Mouse (Mus musculus) heart, postnatal 25 days (tissue): ENCODE data around the gene Sept7. TPM values are rescaled to one million over a fixed set of nuclear protein-coding genes. Genes with fewer than 3 reads are reported as not detected.
"Not testable (repeated sequence)": the region's sequence is repeated elsewhere in the genome, so short reads cannot be mapped to it uniquely, and the experiment has no call there.

Experiments used
- DNase-seq: peaks from one replicate; pipeline ENCODE4 v3.0.0; 2022; ENCODE audit warnings: low spot score
- intact Hi-C: fragments of 180-260 bp; cut with DNase I; formaldehyde crosslinking; loops from one replicate; pipeline ENCODE4 v1.15.1; 2025
- total RNA-seq, 2 experiments: library from RNA; stranded (reverse); gene quantifications; 2 replicates each; pipeline ENCODE4 v1.2.3; 2021

The Sept7 gene
- total RNA-seq, result 100 to 1,000 TPM; 108 to 115 TPM

DNA sequence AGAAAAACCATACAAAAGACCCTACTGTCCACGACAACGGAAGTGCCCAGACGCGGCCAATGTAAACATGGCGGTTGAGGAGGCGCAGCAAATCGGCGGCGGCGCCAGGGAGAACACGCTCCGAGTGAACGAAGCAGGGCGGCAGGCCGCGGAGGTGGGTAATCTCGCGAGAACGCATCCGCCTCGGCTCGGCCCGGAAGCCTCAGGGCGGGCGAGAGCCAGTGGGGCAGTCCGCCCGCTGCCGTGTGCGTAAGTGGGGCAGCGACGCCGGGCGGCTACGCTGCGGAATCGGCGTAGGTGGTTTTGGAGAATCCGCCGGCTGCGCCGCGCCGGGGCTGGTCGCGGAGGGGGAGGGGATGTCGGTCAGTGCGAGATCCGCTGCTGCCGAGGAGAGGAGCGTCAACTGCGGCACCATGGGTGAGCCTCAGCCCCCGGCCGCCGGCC, at the start of gene Sept7:
Sept7 (plus strand) TSS at position 157 of the 444 bp plus-strand sequence.
- intact Hi-C loops, result loop anchor here (2.0 to 5.0 kb wide), 3 partner anchors 35 to 100 kb away; partner anchors contain the start of gene Herpud2
- DNase-seq, result peak; percentile 99

DNA sequence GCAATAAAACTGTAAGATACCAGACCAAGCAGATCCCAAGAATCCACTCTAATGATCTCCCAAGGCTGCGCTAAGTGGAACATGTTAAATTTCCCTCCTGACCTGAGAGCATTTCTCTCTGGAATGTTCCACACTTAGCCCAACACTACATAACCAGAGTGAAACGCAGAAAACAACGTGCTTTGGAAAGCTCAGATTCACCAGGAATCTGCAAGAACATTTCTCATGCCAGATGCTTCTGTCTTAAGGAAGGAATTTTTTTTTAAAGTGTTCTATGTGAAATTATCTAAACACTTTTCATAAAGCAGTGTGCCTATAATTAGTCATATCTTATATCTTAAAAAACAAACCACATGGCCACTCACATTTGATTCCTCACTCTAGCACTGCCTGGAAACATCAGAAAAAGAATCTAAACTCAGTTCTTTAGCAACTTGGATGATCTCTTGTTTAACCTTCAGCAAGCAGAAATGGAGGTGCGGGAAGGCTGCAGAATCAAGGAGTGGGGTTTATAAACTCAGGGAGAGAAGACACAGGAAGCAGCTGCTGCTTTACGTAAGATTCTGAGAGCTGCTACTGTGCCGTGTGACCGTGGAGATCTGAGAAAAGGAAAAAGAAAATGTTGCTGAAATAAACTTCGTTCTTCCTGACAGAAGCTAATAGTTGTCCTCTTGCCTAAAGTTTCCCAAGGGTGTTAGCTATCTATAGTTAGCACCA, 44.0 kb upstream of the Sept7 start:
- intact Hi-C loops, result no loop called here
- no peak for DNase-seq

DNA sequence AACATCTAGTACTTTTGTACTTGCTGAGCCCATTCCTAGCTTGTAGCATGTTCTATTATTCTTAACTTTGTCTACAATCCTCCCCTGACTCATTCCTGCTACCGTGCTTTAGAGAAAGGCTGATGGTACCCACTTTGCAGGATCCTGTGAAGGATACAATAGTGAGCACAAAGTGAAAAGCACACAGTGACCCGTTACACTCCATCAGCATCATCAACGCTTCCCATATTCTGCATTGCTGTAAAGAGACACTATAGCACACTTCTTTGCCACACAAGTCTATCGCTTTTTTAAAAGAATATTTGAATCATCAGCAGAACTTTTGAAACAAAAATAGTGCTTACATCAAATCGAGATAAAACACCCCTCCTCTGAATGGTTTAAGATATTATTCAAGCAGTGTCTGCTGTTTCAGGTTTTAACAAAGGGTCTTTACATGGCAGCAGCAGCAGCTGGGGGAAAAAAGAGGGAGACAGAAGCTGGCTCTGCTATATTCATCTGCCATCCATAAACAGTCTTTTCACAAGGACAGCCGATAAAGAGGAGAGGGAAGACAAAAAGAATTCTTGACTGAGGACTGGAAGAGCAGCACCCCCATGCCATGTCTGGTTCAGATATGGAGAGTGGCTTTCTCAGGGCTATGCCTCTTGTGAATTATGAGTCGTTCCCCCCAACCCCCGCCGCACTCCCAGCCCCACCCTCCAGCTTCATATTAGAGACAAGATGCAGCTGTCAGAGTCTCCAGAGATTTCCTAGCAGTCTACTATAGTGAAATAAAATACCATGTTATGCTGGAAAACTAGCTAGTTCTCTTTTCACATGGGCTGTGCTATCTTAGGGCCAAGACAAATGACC, 39.7 kb upstream of the Sept7 start:
- DNase-seq, result no peak
- intact Hi-C loops, result loop anchor here (5.0 kb wide), 1 partner anchor 35 kb away; no protein-coding TSS in a partner anchor

DNA sequence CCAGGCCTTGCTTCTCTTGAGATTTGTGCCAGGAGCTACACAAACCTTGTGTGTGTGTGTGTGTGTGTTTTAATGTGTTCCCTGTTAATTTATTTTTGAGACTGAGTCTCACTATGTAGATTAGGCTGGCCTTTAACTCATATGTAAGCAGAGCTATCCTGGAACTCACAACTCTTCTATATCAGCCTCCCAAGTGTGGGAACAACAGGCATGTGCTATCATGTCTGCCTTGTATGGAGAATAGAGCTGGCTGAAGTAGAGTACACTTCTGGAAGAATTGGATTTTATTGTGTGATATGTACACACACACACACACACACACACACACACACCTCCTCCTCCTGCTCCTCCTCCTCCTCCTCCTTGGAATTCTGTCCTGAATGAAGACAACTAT, 39.1 kb upstream of the Sept7 start:
- no peak for DNase-seq
- intact Hi-C loops, result loop anchor here (5.0 kb wide), 1 partner anchor 36 kb away; no protein-coding TSS in a partner anchor

DNA sequence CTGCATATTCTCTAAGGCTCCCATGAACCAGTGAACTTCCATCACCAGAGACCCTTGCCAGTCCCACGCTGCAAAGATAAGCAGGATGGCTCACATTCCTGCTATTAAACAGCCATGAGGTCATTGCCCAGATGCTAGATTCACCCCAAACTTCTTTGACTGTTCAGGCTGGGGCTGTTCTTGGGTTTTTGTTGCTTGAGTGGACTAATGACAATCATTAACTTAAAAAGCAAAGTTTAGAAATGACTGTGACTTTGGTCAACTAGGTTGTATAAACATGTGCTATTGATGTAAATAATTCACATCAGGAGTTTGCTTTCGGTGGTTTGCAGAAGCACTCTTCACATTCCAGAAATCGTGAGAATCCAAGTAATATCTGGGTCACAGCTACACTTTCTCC, 36.8 kb upstream of the Sept7 start:
- intact Hi-C loops, result no loop called here
- DNase-seq, result no peak

DNA sequence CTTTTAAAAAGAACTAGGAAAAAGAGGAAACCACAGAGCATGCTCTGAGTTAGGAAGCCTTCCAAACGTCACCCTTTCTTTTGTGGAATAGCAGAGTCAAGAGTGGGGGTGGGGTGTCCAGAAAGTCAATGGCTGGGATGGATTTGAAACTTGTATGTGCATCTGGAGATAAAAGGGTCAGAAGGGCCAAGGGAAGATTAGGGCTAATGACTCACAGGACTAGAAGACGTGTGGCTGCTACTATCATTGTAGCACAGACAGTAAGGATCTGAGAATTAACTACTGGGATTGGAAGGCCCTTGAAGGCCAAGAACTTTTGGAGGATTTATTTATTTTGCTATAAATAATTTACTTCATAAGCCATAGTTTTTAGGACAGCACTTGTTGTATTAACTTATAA, 36.0 kb upstream of the Sept7 start:
- DNase-seq, result no peak
- intact Hi-C loops, result no loop called here

DNA sequence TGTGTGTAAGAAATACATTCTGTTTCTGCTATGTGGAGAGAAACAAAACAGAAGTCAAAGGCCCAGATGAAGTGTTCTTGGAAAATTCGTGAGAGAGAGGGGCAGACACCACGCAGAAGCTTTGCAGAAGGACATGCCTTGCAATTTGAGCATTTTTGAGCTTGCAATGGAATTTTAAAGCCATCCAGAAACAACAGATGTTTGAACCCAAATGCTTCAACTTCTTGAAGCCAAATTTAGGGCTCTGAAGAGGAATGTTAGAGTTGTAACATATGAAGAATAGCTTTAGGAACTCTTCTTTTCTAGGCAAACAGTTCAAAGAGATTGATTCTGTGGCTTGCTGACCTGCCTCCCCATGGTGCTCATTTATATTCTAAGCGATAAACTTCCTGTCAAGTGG, 33.3 kb upstream of the Sept7 start:
- intact Hi-C loops, result no loop called here

DNA sequence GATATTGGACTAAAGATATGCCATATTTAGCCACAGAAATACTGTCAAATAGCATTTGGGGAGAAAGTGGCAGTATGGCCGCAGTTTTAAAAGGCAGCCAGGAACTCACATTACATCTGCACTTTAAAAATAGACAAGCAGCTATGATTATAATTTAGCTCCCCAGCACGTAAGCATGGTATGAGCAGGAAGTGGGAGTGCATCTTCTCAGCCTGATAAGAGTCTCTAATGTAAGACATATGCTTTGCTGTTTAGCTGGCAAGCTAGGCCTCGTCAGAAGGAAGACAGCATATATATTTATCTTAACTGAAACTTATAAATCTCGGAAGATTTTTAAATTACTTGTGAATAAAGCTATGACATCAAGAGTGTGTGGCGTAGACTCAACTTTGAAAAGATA, 32.4 kb upstream of the Sept7 start:
- DNase-seq, result no peak
- intact Hi-C loops, result no loop called here

More for the DNA sequence above, 33.3 kb upstream of the Sept7 start:
- no peak for DNase-seq

DNA sequence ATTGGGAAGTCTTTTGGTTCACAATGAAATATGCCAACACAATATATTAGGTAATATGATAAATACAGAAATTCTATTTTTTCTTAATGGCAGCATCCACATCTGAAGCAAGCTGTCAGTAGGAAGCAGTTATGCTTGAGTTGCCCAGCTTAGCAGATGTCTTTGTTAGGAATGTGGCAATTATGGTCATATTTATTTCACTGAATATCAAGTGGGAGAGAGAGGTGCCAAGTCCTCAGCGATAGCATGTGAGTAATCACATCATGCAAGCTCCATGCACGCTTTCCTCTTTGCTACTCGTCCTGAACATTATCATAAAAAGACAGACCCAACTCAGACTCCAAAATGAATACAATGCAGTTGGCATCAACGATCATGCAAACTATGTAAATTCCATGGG, 27.3 kb upstream of the Sept7 start:
- DNase-seq, result no peak
- intact Hi-C loops, result no loop called here

DNA sequence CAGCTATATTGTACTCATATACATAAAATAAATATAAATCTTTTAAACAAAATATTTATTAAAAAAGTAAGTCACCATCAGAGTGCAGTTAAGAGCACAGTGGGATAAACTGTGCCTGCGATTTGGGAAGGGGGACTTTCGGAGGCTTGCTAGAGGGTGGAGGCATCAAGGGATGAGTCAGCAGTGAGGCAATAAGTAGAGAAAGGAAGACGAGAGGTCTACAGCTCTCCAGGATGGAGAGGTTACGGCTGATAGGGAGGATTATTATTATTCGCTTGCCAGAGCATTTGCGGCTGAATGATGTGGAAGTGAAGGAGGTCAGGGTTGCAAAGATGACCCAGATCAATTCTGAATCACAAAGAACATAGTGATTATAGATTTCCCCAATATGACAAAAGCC, 22.5 kb upstream of the Sept7 start:
- DNase-seq, result no peak
- intact Hi-C loops, result no loop called here

DNA sequence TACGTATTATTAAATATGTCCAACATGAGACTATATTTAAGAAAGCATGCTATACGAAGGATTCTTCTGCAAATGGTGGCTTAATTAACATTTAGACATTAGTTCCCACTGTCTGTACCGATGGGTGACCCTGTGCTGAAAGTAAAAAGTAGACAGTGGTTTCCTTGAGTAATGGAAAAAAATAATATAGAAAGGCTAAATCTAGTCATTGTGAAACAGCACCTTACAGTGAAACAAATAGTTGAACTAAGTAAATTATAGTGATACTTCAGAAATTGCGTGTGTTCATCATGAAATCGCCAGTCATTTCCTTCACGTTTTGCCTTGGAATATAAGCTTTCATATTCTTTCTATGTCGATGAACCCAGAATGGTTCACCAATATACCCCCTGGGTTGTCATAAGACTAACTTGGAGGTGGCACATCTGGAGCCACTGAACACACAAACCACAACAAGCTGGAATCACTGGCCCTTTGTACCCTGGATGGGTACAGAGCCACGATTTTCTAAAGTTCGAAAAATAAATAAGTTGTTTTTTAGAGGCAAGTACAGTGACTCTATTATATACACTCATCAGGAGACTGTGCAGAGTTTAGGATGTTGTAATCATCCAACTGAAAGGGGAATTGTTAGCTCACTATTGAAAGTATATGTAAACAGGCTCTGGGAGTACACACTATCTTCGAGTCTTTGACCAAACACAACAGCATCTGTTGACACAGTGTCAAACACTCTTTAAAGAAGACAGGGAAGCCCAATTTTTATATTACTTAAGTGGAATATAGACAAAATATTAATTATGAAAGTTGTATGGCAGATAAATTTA, 21.8 kb upstream of the Sept7 start:
- DNase-seq, result no peak
- intact Hi-C loops, result no loop called here

DNA sequence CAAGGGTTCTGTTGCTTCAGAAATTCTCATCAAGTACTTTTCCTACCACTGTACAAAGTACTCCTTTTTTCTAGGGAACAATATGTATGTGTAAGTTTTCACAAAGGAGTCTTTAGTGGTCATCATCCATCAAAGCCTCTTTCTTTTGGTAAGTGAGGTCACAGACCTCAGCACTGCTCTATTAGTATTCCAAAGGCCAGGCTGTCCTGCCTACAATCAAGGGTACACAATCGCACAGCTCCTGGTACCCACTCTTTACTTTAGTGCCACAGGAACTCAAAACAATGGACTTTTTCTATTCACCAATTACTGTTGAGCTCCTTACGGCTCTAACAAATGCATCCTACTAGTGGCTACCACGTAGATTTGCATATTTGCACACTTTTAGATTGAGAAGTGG, 11.2 kb upstream of the Sept7 start:
- intact Hi-C loops, result no loop called here
- DNase-seq, result no peak

DNA sequence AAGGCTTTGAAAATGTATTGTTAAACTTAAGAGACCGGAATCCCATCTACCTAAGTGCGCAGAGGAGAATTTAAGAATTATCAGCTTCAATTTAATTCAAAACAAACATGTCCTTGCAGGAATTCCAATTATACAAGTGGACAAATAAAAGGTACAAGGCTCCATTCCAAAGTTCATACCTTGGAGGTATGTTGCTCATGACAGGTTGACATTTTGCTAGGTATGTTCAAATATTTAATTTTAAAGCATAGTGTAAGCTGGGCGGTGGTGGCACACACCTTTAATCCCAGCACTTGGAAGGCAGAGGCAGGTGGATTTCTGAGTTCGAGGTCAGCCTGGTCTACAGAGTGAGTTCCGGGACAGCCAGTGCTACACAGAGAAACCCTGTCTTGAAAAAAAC, 10.5 kb upstream of the Sept7 start:
- intact Hi-C loops, DNase-seq: not testable (repeated sequence)

DNA sequence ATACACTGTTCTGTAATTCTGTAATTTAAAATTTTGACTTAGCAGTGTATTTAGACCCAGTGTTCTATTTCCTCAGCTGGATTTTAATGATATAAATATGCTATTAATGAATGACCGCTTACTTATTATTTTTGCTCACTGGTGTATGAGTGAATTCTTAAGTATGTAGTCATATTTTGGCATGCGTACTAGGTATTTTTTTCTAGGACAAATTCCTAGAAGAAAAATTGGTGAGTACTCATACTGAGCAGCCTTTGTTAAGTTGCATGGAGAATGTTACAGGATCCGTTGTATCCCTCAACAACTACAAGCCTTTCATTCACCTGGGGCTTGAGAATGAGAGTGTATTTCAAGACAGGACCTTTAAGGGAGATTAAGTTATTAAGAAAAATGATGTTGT, 10.0 kb upstream of the Sept7 start:
- intact Hi-C loops, result no loop called here
- no peak for DNase-seq

DNA sequence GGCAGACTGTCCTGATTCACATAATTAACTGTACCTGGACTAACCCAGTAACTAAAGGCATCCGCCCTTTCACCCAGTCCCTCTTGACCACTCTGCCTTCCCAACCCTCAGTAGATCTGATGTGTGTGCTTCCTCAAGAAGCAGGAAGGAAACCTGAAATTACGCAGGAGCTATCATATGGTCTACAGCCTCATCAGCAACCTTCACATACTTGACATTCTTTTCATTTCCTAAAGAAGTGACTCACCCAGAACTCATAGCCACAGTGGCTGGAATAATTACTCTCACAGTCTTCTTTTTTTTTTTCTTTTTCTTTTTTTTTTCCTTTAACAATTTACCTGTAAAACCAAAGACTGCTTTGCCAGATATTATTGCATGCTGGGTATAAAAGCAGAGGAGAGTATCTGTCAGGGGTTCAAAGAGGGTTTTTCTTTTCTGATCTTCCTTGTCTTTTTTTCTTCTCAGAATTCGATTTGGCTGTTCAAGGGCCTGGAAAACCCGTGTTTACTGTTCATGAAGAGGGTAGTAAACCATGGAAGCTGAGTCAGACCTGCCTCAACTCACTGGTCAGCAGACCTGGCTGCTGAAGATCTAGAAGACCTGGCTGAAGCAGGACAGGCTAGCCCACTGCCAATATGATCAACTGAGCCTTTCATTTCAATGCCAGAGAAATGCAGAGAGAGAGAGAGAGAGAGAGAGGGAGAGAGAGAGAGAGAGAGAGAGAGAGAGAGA, 8.1 kb upstream of the Sept7 start:
- no peak for DNase-seq
- intact Hi-C loops, result no loop called here

DNA sequence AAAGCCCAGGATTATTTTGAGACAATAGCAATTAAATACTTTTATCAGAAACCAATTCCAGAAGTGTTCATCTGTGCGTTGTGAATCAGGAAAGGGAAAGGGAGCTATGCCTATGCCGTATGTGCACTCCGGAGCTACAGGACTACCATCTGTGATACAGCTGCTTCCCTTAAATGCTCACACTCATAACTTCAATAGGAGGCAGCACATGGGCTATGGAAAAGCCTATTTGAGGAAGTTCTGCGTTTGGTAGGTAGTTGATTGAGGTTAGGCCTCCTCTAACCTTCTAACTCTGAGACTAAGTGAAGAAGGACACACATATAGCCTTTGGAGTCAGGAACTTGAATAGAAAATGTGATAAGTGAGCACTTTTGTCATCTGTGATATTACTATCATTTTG, 7.1 kb upstream of the Sept7 start:
- intact Hi-C loops, result no loop called here
- DNase-seq, result no peak

DNA sequence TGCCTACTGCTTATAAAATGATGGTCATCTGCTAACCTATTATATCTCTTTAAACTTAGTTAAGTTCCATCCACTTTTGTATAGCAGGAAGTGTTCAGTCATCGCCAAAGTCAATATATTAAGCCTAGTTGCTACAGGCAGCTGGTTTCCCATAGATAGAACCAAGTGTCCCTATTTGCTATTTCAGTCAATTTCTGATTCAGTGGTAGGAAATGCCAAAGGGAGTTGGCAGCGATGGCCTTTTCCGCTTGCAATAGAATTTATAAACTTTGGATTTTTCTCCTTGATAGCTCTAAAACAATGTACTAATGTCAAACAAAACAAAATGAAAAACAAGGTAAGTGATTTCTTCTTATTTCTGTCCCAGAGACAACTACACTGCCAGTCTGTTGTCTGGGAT, 5.7 kb upstream of the Sept7 start:
- DNase-seq, result no peak
- intact Hi-C loops, result no loop called here

DNA sequence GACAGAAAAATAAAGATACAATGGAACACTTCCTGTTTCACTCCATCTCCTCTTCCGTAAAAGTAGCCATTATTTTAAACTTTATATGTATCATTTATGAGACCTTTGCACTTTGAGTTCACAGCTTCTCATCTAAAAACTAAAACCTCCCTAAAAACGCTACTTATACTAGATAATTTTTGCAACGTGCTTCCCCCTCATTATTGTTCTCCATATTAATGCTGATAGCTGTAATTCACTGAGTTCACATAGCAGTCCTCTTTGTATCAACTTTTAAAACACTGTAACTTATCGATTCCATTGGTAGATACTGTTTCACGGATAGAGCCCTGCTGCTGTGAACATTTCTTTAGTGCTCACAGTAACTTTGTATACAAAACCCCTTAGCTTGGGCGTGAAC, 1.1 kb upstream of the Sept7 start:
- intact Hi-C loops, result loop anchor here (5.0 kb wide), 2 partner anchors 36 to 99 kb away; partner anchors contain the start of gene Herpud2
- no peak for DNase-seq

DNA sequence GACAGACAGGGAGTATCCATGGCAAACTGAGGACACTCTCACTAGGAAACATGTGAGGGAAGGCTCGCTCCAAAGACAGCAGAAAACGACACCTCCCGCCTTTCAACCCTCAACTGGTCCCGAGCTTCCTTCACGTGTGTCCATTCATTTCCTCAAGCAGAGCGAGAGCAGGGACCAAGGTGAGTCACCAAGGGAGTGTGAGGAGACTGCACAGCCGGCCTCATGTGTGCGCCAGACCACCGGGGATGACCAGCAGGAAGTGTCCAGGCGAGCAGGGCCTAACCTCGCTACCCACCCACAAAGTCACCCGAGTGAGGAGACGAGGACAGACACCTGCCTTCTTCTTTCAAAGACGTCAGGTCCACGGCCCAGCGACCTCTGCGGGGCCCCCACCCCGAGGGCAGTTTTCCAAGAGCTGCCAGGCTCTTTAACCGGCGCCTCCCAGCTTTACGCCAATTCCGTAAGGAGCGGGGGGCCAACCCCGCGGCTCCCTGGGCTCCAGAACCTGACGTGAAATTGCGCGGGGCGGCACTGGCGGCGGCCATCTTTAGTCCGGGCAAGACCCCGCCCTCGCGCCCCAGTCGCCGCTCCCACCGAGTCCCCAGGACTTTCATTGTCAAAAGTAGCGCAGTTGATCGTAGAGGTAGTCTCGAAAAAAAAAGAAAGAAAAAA, 492 bp upstream of the Sept7 start:
- DNase-seq, result peak; percentile 84
- intact Hi-C loops, result loop anchor here (2.0 to 5.0 kb wide), 3 partner anchors 36 to 99 kb away; partner anchors contain the start of gene Herpud2
